Mouse (Mus musculus) hindbrain, embryonic 13.5 days (tissue): ENCODE measurements around the gene Cmtm4. TPM values are rescaled to one million over a fixed set of nuclear protein-coding genes. Genes with fewer than 3 reads are reported as not detected.

ENCODE experiments used
- ATAC-seq: fragments of 200-750 bp; cut with Nextera tagmentation; 2 replicates; pipeline ENCODE4 v1.8.0; 2017; ENCODE audit warnings: moderate TSS enrichment; ENCODE audit not compliant: low FRiP score
- H3K27ac ChIP-seq: fragments of 300-500 bp; sonication (generic); 2 replicates; pipeline ENCODE4 v1.5.1; 2015; ENCODE audit warnings: inconsistent platforms, mild to moderate bottlenecking, moderate library complexity
- H3K27me3 ChIP-seq: fragments of 300-500 bp; sonication (generic); 2 replicates; pipeline ENCODE4 v1.6.1; 2015; ENCODE audit warnings: mild to moderate bottlenecking, inconsistent platforms
- H3K36me3 ChIP-seq: fragments of 300-500 bp; sonication (generic); 2 replicates; pipeline ENCODE4 v1.6.1; 2015; ENCODE audit warnings: mild to moderate bottlenecking, inconsistent platforms
- H3K4me1 ChIP-seq: fragments of 300-500 bp; sonication (generic); replicated peaks from 2 replicates; pipeline ENCODE4 v1.6.1; 2015; ENCODE audit warnings: inconsistent platforms
- H3K4me2 ChIP-seq: fragments of 300-500 bp; sonication (generic); 2 replicates; pipeline ENCODE4 v1.6.1; 2015; ENCODE audit warnings: inconsistent platforms, mild to moderate bottlenecking, moderate library complexity
- H3K4me3 ChIP-seq: fragments of 300-500 bp; sonication (generic); 2 replicates; pipeline ENCODE4 v1.5.1; 2015; ENCODE audit warnings: mild to moderate bottlenecking, inconsistent platforms
- H3K9ac ChIP-seq: fragments of 300-500 bp; sonication (generic); 2 replicates; pipeline ENCODE4 v1.6.1; 2015; ENCODE audit warnings: mild to moderate bottlenecking, inconsistent platforms
- H3K9me3 ChIP-seq: fragments of 300-500 bp; sonication (generic); 2 replicates; pipeline ENCODE4 v1.6.1; 2016; ENCODE audit warnings: inconsistent platforms
- WGBS: fragments of 180-500 bp; shearing (Covaris S2); methylation state at CpG from one replicate; pipeline ENCODE4 v1.1.7; 2015; 5-methylcytosine and 5-hydroxymethylcytosine counted together
- polyA plus RNA-seq: library from polyadenylated mRNA; unstranded; fragments of >200 nt; fragmentation: Nextera tagmentation; extraction: Ambion mirVana; gene quantifications from 2 replicates; pipeline ENCODE4 v1.2.1, GENCODE M21; 2015

Cmtm4 gene
- polyA plus RNA-seq, 1 experiment from 2014 or later = 2.1 TPM

GRCm38 (mm10) chr8:104433191-104433842 is 37.7 kb upstream of the Cmtm4 start:
- ATAC-seq = no peak
- no peak overlapping the region for H3K9ac ChIP-seq
- H3K36me3 ChIP-seq = peaks cover 96% of the 10 kb centered on the region
- no peaks in the 10 kb centered on the region for H3K27me3 ChIP-seq
- 91% methylated on average over 5 of the region's 5 CpGs for WGBS
- no peaks in the 10 kb centered on the region for H3K9me3 ChIP-seq
- H3K4me3 ChIP-seq = no peak overlapping the region
- H3K27ac ChIP-seq = no peak overlapping the region
- H3K4me2 ChIP-seq = no peak overlapping the region
- H3K4me1 ChIP-seq = peaks cover 23% of the 10 kb centered on the region

- H3K9me3 ChIP-seq = no peaks in the 10 kb centered on the region
- no peak overlapping the region for H3K27ac ChIP-seq
- H3K4me2 ChIP-seq = no peak overlapping the region
- peaks cover 23% of the 10 kb centered on the region for H3K4me1 ChIP-seq
- ATAC-seq = no peak
- peaks cover 99% of the 10 kb centered on the region for H3K36me3 ChIP-seq
- H3K9ac ChIP-seq = no peak overlapping the region
- no peaks in the 10 kb centered on the region for H3K27me3 ChIP-seq
- 99% methylated on average over 6 of the region's 6 CpGs for WGBS
- H3K4me3 ChIP-seq = no peak overlapping the region
These were observed 37.0 kb upstream of the Cmtm4 start for GRCm38 (mm10) chr8:104432656-104433055.

GRCm38 (mm10) chr8:104430230-104430629 is 34.6 kb upstream of the Cmtm4 start:
- H3K4me3 ChIP-seq = no peak overlapping the region
- H3K27me3 ChIP-seq = no peaks in the 10 kb centered on the region
- ATAC-seq = no peak
- no peak overlapping the region for H3K9ac ChIP-seq
- H3K4me1 ChIP-seq = peaks cover 9% of the 10 kb centered on the region
- no peak overlapping the region for H3K27ac ChIP-seq
- no peaks in the 10 kb centered on the region for H3K9me3 ChIP-seq
- H3K36me3 ChIP-seq = peaks cover 99% of the 10 kb centered on the region
- no peak overlapping the region for H3K4me2 ChIP-seq
- WGBS = 90% methylated on average over 7 of the region's 7 CpGs

- Histone ChIP-seq H3K27me3 (no peaks in the 10 kb centered on the region), H3K4me3 (no peak overlapping the region), H3K4me1 (no peaks in the 10 kb centered on the region), H3K9ac (no peak overlapping the region), H3K36me3 (peaks cover 100% of the 10 kb centered on the region), H3K4me2 (no peak overlapping the region), H3K9me3 (no peaks in the 10 kb centered on the region), H3K27ac (no peak overlapping the region)
- no peak for ATAC-seq
- WGBS = 93% methylated on average over 13 of the region's 13 CpGs
These were observed 32.1 kb upstream of the Cmtm4 start for GRCm38 (mm10) chr8:104427703-104428102.

- Histone ChIP-seq H3K4me3 (no peak overlapping the region), H3K27ac (no peak overlapping the region), H3K36me3 (peaks cover 98% of the 10 kb centered on the region), H3K27me3 (no peaks in the 10 kb centered on the region), H3K4me1 (no peaks in the 10 kb centered on the region), H3K9me3 (no peaks in the 10 kb centered on the region), H3K9ac (no peak overlapping the region), H3K4me2 (no peak overlapping the region)
- 87% methylated on average over 6 of the region's 6 CpGs for WGBS
- ATAC-seq = no peak
These were observed 26.7 kb upstream of the Cmtm4 start for GRCm38 (mm10) chr8:104422313-104422712.

- no peak overlapping the region for H3K4me3 ChIP-seq
- H3K36me3 ChIP-seq = peaks cover 42% of the 10 kb centered on the region
- H3K9ac ChIP-seq = no peak overlapping the region
- no peak overlapping the region for H3K27ac ChIP-seq
- H3K4me1 ChIP-seq = no peaks in the 10 kb centered on the region
- no peak for ATAC-seq
- no peak overlapping the region for H3K4me2 ChIP-seq
- 79% methylated on average over 6 of the region's 6 CpGs for WGBS
- H3K9me3 ChIP-seq = no peaks in the 10 kb centered on the region
- H3K27me3 ChIP-seq = no peaks in the 10 kb centered on the region
These were observed 20.4 kb upstream of the Cmtm4 start for GRCm38 (mm10) chr8:104416022-104416421.

GRCm38 (mm10) chr8:104414204-104414603 is 18.6 kb upstream of the Cmtm4 start:
- Histone ChIP-seq H3K9me3 (no peaks in the 10 kb centered on the region), H3K27me3 (no peaks in the 10 kb centered on the region), H3K4me2 (no peak overlapping the region), H3K27ac (no peak overlapping the region), H3K4me1 (no peaks in the 10 kb centered on the region), H3K36me3 (peaks cover 24% of the 10 kb centered on the region), H3K9ac (no peak overlapping the region), H3K4me3 (no peak overlapping the region)
- WGBS = 53% methylated on average over 3 of the region's 3 CpGs
- ATAC-seq = 0 out of 2 replicates have a peak, but pooled peaks have one; percentile 19

GRCm38 (mm10) chr8:104413770-104414169 is 18.2 kb upstream of the Cmtm4 start:
- Histone ChIP-seq H3K4me3 (no peak overlapping the region), H3K36me3 (peaks cover 19% of the 10 kb centered on the region), H3K27me3 (no peaks in the 10 kb centered on the region), H3K4me2 (no peak overlapping the region), H3K27ac (no peak overlapping the region), H3K4me1 (no peaks in the 10 kb centered on the region), H3K9me3 (no peaks in the 10 kb centered on the region), H3K9ac (no peak overlapping the region)
- ATAC-seq = peak; percentile 52; the same call in 1 of the 2 replicates
- WGBS = 78% methylated on average over 4 of the region's 4 CpGs

GRCm38 (mm10) chr8:104412805-104413532 is 17.4 kb upstream of the Cmtm4 start:
- H3K4me2 ChIP-seq = no peak overlapping the region
- WGBS = 82% methylated on average over 7 of the region's 7 CpGs
- no peaks in the 10 kb centered on the region for H3K9me3 ChIP-seq
- H3K27me3 ChIP-seq = no peaks in the 10 kb centered on the region
- ATAC-seq = no peak
- H3K36me3 ChIP-seq = peaks cover 13% of the 10 kb centered on the region
- no peaks in the 10 kb centered on the region for H3K4me1 ChIP-seq
- no peak overlapping the region for H3K4me3 ChIP-seq
- no peak overlapping the region for H3K27ac ChIP-seq
- H3K9ac ChIP-seq = no peak overlapping the region

GRCm38 (mm10) chr8:104411972-104412371 is 16.4 kb upstream of the Cmtm4 start:
- Histone ChIP-seq H3K27ac (no peak overlapping the region), H3K9ac (no peak overlapping the region), H3K36me3 (peaks cover 3% of the 10 kb centered on the region), H3K27me3 (no peaks in the 10 kb centered on the region), H3K4me2 (no peak overlapping the region), H3K9me3 (no peaks in the 10 kb centered on the region), H3K4me1 (no peaks in the 10 kb centered on the region), H3K4me3 (no peak overlapping the region)
- ATAC-seq = no peak
- WGBS = 85% methylated on average over 3 of the region's 3 CpGs

GRCm38 (mm10) chr8:104411468-104411867 is 15.9 kb upstream of the Cmtm4 start:
- ATAC-seq = no peak
- no peaks in the 10 kb centered on the region for H3K9me3 ChIP-seq

GRCm38 (mm10) chr8:104410628-104411273 is 15.1 kb upstream of the Cmtm4 start:
- 50% methylated on average over 7 of the region's 7 CpGs for WGBS
- Histone ChIP-seq H3K27ac (no peak overlapping the region), H3K9ac (no peak overlapping the region), H3K27me3 (no peaks in the 10 kb centered on the region), H3K36me3 (0 out of 2 replicates have a peak, but pooled peaks cover 2% of the 10 kb centered on the region), H3K9me3 (no peaks in the 10 kb centered on the region), H3K4me1 (no peaks in the 10 kb centered on the region), H3K4me3 (no peak overlapping the region), H3K4me2 (no peak overlapping the region)
- ATAC-seq = no peak

More at GRCm38 (mm10) chr8:104411468-104411867, 15.9 kb upstream of the Cmtm4 start:
- WGBS = 90% methylated on average over 3 of the region's 3 CpGs
- Histone ChIP-seq H3K4me3 (no peak overlapping the region), H3K4me2 (no peak overlapping the region), H3K27ac (no peak overlapping the region), H3K9ac (no peak overlapping the region), H3K27me3 (no peaks in the 10 kb centered on the region), H3K36me3 (0 out of 2 replicates have a peak, but pooled peaks cover 3% of the 10 kb centered on the region), H3K4me1 (no peaks in the 10 kb centered on the region)
